Mouse (Mus musculus): ENCODE data around the gene Sept14. TPM values are rescaled to one million over a fixed set of nuclear protein-coding genes. Genes with fewer than 3 reads are reported as not detected.
"Not testable (repeated sequence)": the region's sequence is repeated elsewhere in the genome, so short reads cannot be mapped to it uniquely, and the experiment has no call there.

Sept14 gene
- not detected for total RNA-seq (2021)
- long read RNA-seq, experiment 1: 0 reads
- long read RNA-seq, experiment 2: 0 reads

- no peak for DNase-seq (ENCODE audit: low spot score in 2 of 2)
Observed at GRCm38 (mm10) chr5:129708412-129708811, at the start of gene Sept14. Gene Sept14, minus strand, starts transcription at chr5:129708512.

GRCm38 (mm10) chr5:129756886-129757285 lies 48.6 kb upstream of the Sept14 start:
- no peak for DNase-seq (ENCODE audit: low spot score in 2 of 2)

GRCm38 (mm10) chr5:129744050-129744449 lies 35.7 kb upstream of the Sept14 start:
- DNase-seq (ENCODE audit: low spot score in 2 of 2): no peak

GRCm38 (mm10) chr5:129742903-129743488 lies 34.7 kb upstream of the Sept14 start:
- DNase-seq (ENCODE audit: low spot score in 2 of 2): no peak

GRCm38 (mm10) chr5:129740976-129741375 lies 32.7 kb upstream of the Sept14 start:
- no peak for DNase-seq (ENCODE audit: low spot score in 2 of 2)

GRCm38 (mm10) chr5:129731021-129731420 lies 22.7 kb upstream of the Sept14 start:
- no peak for DNase-seq (ENCODE audit: low spot score in 2 of 2)

- peak in 1 of 2 experiments; percentile 27 for DNase-seq (ENCODE audit: low spot score in 2 of 2)
Observed at GRCm38 (mm10) chr5:129730344-129730743, 22.0 kb upstream of the Sept14 start.

GRCm38 (mm10) chr5:129729286-129729685 lies 21.0 kb upstream of the Sept14 start:
- DNase-seq (ENCODE audit: low spot score in 2 of 2): no peak

GRCm38 (mm10) chr5:129726784-129727183 lies 18.5 kb upstream of the Sept14 start:
- no peak for DNase-seq (ENCODE audit: low spot score in 2 of 2)

GRCm38 (mm10) chr5:129725774-129726392 lies 17.6 kb upstream of the Sept14 start:
- no peak for DNase-seq (ENCODE audit: low spot score in 2 of 2)

- peak; percentile 87 to 92 for DNase-seq (ENCODE audit: low spot score in 2 of 2)
Observed at GRCm38 (mm10) chr5:129724834-129725773, 16.8 kb upstream of the Sept14 start, which contains the start of gene Nipsnap2. Gene Nipsnap2, plus strand, starts transcription at chr5:129725063.

GRCm38 (mm10) chr5:129724268-129724667 lies 16.0 kb upstream of the Sept14 start:
- DNase-seq (ENCODE audit: low spot score in 2 of 2): no peak

GRCm38 (mm10) chr5:129720176-129720575 lies 11.9 kb upstream of the Sept14 start:
- DNase-seq (ENCODE audit: low spot score in 2 of 2): no peak

- DNase-seq (ENCODE audit: low spot score in 2 of 2): no peak
Observed at GRCm38 (mm10) chr5:129717016-129717415, 8.7 kb upstream of the Sept14 start.

GRCm38 (mm10) chr5:129715326-129715861 lies 7.1 kb upstream of the Sept14 start, which contains the start of gene Mrps17:
Gene Mrps17, plus strand, starts transcription at chr5:129715497.
- DNase-seq (ENCODE audit: low spot score in 2 of 2): peak; percentile 84 to 87

- DNase-seq (ENCODE audit: low spot score in 2 of 2): no peak
Observed at GRCm38 (mm10) chr5:129703368-129703767, 4.9 kb downstream of the Sept14 start.

- DNase-seq (ENCODE audit: low spot score in 2 of 2): no peak
Observed at GRCm38 (mm10) chr5:129701706-129702105, 6.6 kb downstream of the Sept14 start.

- no peak for DNase-seq (ENCODE audit: low spot score in 2 of 2)
Observed at GRCm38 (mm10) chr5:129700506-129700905, 7.8 kb downstream of the Sept14 start.

- no peak for DNase-seq (ENCODE audit: low spot score in 2 of 2)
Observed at GRCm38 (mm10) chr5:129690528-129690927, 17.8 kb downstream of the Sept14 start.

GRCm38 (mm10) chr5:129687621-129688020 lies 20.7 kb downstream of the Sept14 start:
- no peak for DNase-seq (ENCODE audit: low spot score in 2 of 2)

- not testable (repeated sequence) for DNase-seq (ENCODE audit: low spot score in 2 of 2)
Observed at GRCm38 (mm10) chr5:129685141-129685540, 23.2 kb downstream of the Sept14 start.

Measured in adrenal gland, postnatal 4 days (tissue).